Mouse (Mus musculus) liver, embryonic 14.5 days (tissue): Measurements from ENCODE around the gene Npr1.

Source experiments
- CTCF ChIP-seq: IDR thresholded peaks from 2 replicates; pipeline ENCODE4 v1.5.1; 2016; ENCODE audit warnings: antibody characterized with exemption, low read depth, control low read depth
- EP300 ChIP-seq: IDR thresholded peaks from 2 replicates; pipeline ENCODE4 v1.6.1; 2016; ENCODE audit warnings: antibody characterized with exemption, low read depth

- TF ChIP-seq CTCF (no peak), EP300 (no peak)
These were observed 31.5 kb downstream of the Npr1 start for GRCm38 (mm10) chr3:90434073-90434730.
